Mouse (Mus musculus) G1E (cell line): Measurements from ENCODE around the gene Bub1b. TPM values are rescaled to one million over a fixed set of nuclear protein-coding genes. Genes with fewer than 3 reads are reported as not detected.

Experiments
- ATAC-seq: 2 replicates; pipeline ENCODE4 v1.8.0; 2016; ENCODE audit warnings: mild to moderate bottlenecking; ENCODE audit not compliant: insufficient number of reproducible peaks, poor library complexity, low FRiP score, severe bottlenecking; ENCODE audit errors: extremely low read depth
- DNase-seq: peaks from one replicate; pipeline ENCODE4 v3.0.0; 2012; ENCODE audit warnings: low spot score
- H3K27me3 ChIP-seq: 2 replicates; pipeline ENCODE4 v1.6.1; 2012; ENCODE audit warnings: mild to moderate bottlenecking, low read length, inconsistent platforms; ENCODE audit not compliant: insufficient read depth
- H3K36me3 ChIP-seq: replicated peaks from 2 replicates; pipeline ENCODE3; 2012; ENCODE audit warnings: mild to moderate bottlenecking, inconsistent platforms
- H3K4me1 ChIP-seq: 2 replicates; pipeline ENCODE4 v1.6.1; 2012; ENCODE audit warnings: low read depth, low read length, inconsistent platforms, mixed read lengths; ENCODE audit not compliant: insufficient read depth
- H3K4me3 ChIP-seq: 2 replicates; pipeline ENCODE4 v1.5.1; 2012; ENCODE audit warnings: low read depth, mild to moderate bottlenecking, inconsistent platforms, low read length, moderate library complexity, mixed read lengths
- H3K9me3 ChIP-seq: replicated peaks from 2 replicates; pipeline ENCODE4 v1.6.1; 2012; ENCODE audit warnings: inconsistent platforms
- CTCF ChIP-seq: IDR thresholded peaks from 2 replicates; pipeline ENCODE4 v1.5.1; 2012; ENCODE audit warnings: low read depth, low read length, inconsistent platforms, mixed read lengths
- GATA1 ChIP-seq: IDR thresholded peaks from 2 replicates; pipeline ENCODE4 v1.6.1; 2012; ENCODE audit warnings: borderline replicate concordance, low read length, inconsistent platforms, mixed read lengths
- GATA2 ChIP-seq: IDR thresholded peaks from 2 replicates; pipeline ENCODE4 v1.6.1; 2012; ENCODE audit warnings: low read depth, low read length, inconsistent platforms, borderline replicate concordance
- POLR2AphosphoS5 ChIP-seq: IDR thresholded peaks from 2 replicates; pipeline ENCODE4 v1.6.1; 2012; ENCODE audit warnings: low read depth, low read length, inconsistent platforms; ENCODE audit not compliant: insufficient replicate concordance
- TAL1 ChIP-seq: conservative IDR thresholded peaks from 2 replicates; pipeline ENCODE4 v1.6.1; 2012; ENCODE audit warnings: low read depth, low read length, inconsistent platforms, mixed read lengths
- polyA plus RNA-seq: library from polyadenylated mRNA; stranded (reverse); fragments of >175 nt; gene quantifications from 2 replicates; pipeline ENCODE4 v1.2.3, GENCODE M21; 2012
- total RNA-seq, 2 experiments: library from RNA; stranded (forward) in 1 of 2; stranded (reverse) in 1 of 2; fragments of 200-1000 nt in 1 of 2; fragments of >200 nt in 1 of 2; fragmentation: Nextera tagmentation in 1 of 2; gene quantifications; 2 replicates each; pipeline ENCODE4 v1.2.3; 2014 to 2017

Bub1b gene
- total and polyA plus RNA-seq, 3 experiments = 26.3 to 126 (median 69.8) TPM

DNA sequence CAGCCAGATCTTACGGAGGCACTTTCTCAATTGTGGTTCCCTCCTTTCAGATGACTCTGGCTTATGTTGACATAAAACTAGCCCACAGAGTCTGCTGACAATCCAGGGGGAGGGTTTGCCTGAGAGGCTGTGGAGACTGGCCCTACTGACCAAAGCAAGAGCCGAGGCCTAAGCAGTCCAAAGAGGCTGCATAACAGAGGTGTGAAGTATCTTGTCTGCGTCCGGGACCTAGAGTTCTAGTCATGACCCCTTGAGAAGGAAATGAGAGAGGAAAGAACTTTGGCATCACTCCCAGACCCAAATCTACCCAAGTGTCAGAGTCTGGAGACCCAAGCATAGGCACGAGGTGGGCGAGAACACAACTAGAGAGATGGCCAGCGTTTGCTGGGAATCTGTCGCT is 88.7 kb downstream of the Bub1b start:
- Histone ChIP-seq H3K4me3 (no peak overlapping the region), H3K36me3 (peaks cover 84% of the 10 kb centered on the region), H3K27me3 (no peaks in the 10 kb centered on the region), H3K9me3 (no peaks in the 10 kb centered on the region), H3K4me1 (peaks cover 9% of the 10 kb centered on the region)
- TF ChIP-seq TAL1 = no peak
- no peak for TF ChIP-seq POLR2AphosphoS5
- TF ChIP-seq GATA2 = no peak
- no peak for TF ChIP-seq CTCF
- TF ChIP-seq GATA1 = no peak
- DNase-seq (no peak), ATAC-seq (no peak)

GRCm38 (mm10) chr2:118687791-118688190 is 89.8 kb downstream of the Bub1b start:
- Histone ChIP-seq H3K4me3 (no peak overlapping the region), H3K36me3 (peaks cover 84% of the 10 kb centered on the region), H3K27me3 (no peaks in the 10 kb centered on the region), H3K9me3 (no peaks in the 10 kb centered on the region), H3K4me1 (peaks cover 2% of the 10 kb centered on the region; the same call in 1 of the 2 replicates)
- no peak for TF ChIP-seq TAL1
- no peak for TF ChIP-seq CTCF
- TF ChIP-seq POLR2AphosphoS5 = no peak
- no peak for TF ChIP-seq GATA1
- no peak for TF ChIP-seq GATA2
- DNase-seq = no peak
- no peak for ATAC-seq

DNA sequence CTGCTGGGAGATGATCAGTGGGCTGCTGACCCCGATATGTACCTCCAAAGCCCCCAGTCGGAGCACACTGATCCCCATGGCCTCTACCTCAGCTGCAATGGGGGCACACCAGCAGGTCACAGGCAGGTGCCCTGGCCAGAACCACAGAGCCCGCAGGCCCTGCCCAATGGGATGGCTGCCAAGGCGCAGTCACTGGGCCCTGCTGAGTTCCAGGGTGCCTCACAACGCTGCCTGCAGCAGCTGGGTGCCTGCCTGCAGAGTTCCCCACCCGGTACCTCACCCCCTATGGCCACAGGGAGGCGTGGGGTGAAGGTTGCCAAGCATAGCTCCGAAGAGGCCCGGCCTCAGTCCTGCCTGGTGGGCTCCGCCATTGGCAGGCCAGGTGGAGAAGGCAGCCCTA is 91.9 kb downstream of the Bub1b start:
- DNase-seq = no peak
- ATAC-seq = no peak
- TF ChIP-seq TAL1 (no peak), GATA2 (no peak), CTCF (no peak), POLR2AphosphoS5 (no peak), GATA1 (no peak)
- peaks cover 93% of the 10 kb centered on the region for H3K36me3 ChIP-seq
- H3K4me3 ChIP-seq = no peak overlapping the region
- no peaks in the 10 kb centered on the region for H3K27me3 ChIP-seq
- no peaks in the 10 kb centered on the region for H3K4me1 ChIP-seq
- H3K9me3 ChIP-seq = no peaks in the 10 kb centered on the region

Other genes with a start within 250 kb of the Bub1b start
- not detected in 2 replicates for gene Gpr176, start 224.8 kb upstream of the Bub1b start, total RNA-seq (2014; fragmentation: Nextera tagmentation)
- gene Gpr176, start 224.8 kb upstream of the Bub1b start, total RNA-seq (2017) = 0.06 and 0.16 TPM in 2 replicates
- gene Gpr176, start 224.8 kb upstream of the Bub1b start, polyA plus RNA-seq = not detected in 2 replicates
- 35.4 and 38.2 TPM in 2 replicates for gene Eif2ak4, start 209.6 kb upstream of the Bub1b start, total RNA-seq (2014; fragmentation: Nextera tagmentation)
- gene Eif2ak4, start 209.6 kb upstream of the Bub1b start, total RNA-seq (2017) = 23.1 and 23.9 TPM in 2 replicates
- 12.4 TPM in 2 replicates for gene Eif2ak4, start 209.6 kb upstream of the Bub1b start, polyA plus RNA-seq
- gene Srp14, start 118.5 kb upstream of the Bub1b start, total RNA-seq (2014; fragmentation: Nextera tagmentation) = 107 and 121 TPM in 2 replicates
- gene Srp14, start 118.5 kb upstream of the Bub1b start, total RNA-seq (2017) = 303 and 317 TPM in 2 replicates
- 69.1 and 110 TPM in 2 replicates for gene Srp14, start 118.5 kb upstream of the Bub1b start, polyA plus RNA-seq
- gene Bmf, start 48.5 kb upstream of the Bub1b start, total RNA-seq (2014; fragmentation: Nextera tagmentation) = not detected in 2 replicates
- 0.16 TPM in 1 of 2 replicates, not detected in the other for gene Bmf, start 48.5 kb upstream of the Bub1b start, total RNA-seq (2017)
- gene Bmf, start 48.5 kb upstream of the Bub1b start, polyA plus RNA-seq = 0.17 TPM in 1 of 2 replicates, not detected in the other
- gene Pak6, start 65.1 kb downstream of the Bub1b start, total RNA-seq (2014; fragmentation: Nextera tagmentation) = 7.9 and 9.6 TPM in 2 replicates
- 6.2 and 10.0 TPM in 2 replicates for gene Pak6, start 65.1 kb downstream of the Bub1b start, total RNA-seq (2017)
- 28.0 and 34.2 TPM in 2 replicates for gene Pak6, start 65.1 kb downstream of the Bub1b start, polyA plus RNA-seq
- gene Ankrd63, start 105.8 kb downstream of the Bub1b start, total RNA-seq (2014; fragmentation: Nextera tagmentation) = 0.15 TPM in 1 of 2 replicates, not detected in the other
- under 0.01 and 0.05 TPM in 2 replicates for gene Ankrd63, start 105.8 kb downstream of the Bub1b start, total RNA-seq (2017)
- gene Ankrd63, start 105.8 kb downstream of the Bub1b start, polyA plus RNA-seq = not detected in 2 replicates
- 25.6 and 30.6 TPM in 2 replicates for gene Plcb2, start 130.2 kb downstream of the Bub1b start, total RNA-seq (2014; fragmentation: Nextera tagmentation)
- gene Plcb2, start 130.2 kb downstream of the Bub1b start, total RNA-seq (2017) = 7.3 and 8.5 TPM in 2 replicates
- gene Plcb2, start 130.2 kb downstream of the Bub1b start, polyA plus RNA-seq = 4.5 and 5.4 TPM in 2 replicates
- gene Inafm2, start 147.5 kb downstream of the Bub1b start, total RNA-seq (2014; fragmentation: Nextera tagmentation) = 24.8 and 26.5 TPM in 2 replicates
- 14.8 and 16.0 TPM in 2 replicates for gene Inafm2, start 147.5 kb downstream of the Bub1b start, total RNA-seq (2017)
- gene Inafm2, start 147.5 kb downstream of the Bub1b start, polyA plus RNA-seq = 21.0 and 28.6 TPM in 2 replicates
- gene Ccdc9b, start 164.4 kb downstream of the Bub1b start, total RNA-seq (2014; fragmentation: Nextera tagmentation) = not detected in 2 replicates
- gene Ccdc9b, start 164.4 kb downstream of the Bub1b start, total RNA-seq (2017) = 0.05 and 0.06 TPM in 2 replicates
- gene Ccdc9b, start 164.4 kb downstream of the Bub1b start, polyA plus RNA-seq = not detected in 2 replicates
- gene Phgr1, start 174.6 kb downstream of the Bub1b start, total RNA-seq (2014; fragmentation: Nextera tagmentation) = not detected in 2 replicates
- not detected in 2 replicates for gene Phgr1, start 174.6 kb downstream of the Bub1b start, total RNA-seq (2017)
- gene Phgr1, start 174.6 kb downstream of the Bub1b start, polyA plus RNA-seq = not detected in 2 replicates
- gene Disp2, start 181.5 kb downstream of the Bub1b start, total RNA-seq (2014; fragmentation: Nextera tagmentation) = not detected in 2 replicates
- 0.16 and 0.17 TPM in 2 replicates for gene Disp2, start 181.5 kb downstream of the Bub1b start, total RNA-seq (2017)
- gene Disp2, start 181.5 kb downstream of the Bub1b start, polyA plus RNA-seq = 0.03 and 0.04 TPM in 2 replicates
- gene Knstrn, start 215.8 kb downstream of the Bub1b start, total RNA-seq (2014; fragmentation: Nextera tagmentation) = 40.6 and 65.7 TPM in 2 replicates
- gene Knstrn, start 215.8 kb downstream of the Bub1b start, total RNA-seq (2017) = 78.0 and 98.1 TPM in 2 replicates
- 86.4 and 137 TPM in 2 replicates for gene Knstrn, start 215.8 kb downstream of the Bub1b start, polyA plus RNA-seq